Mouse (Mus musculus) lung, adult 10 weeks (tissue): Measurements from ENCODE around the gene Dnajb7. TPM values are rescaled to one million over a fixed set of nuclear protein-coding genes. Genes with fewer than 3 reads are reported as not detected.

Source experiments
- polyA plus RNA-seq: library from polyadenylated mRNA; stranded (reverse); fragments of 350-450 nt; fragmentation: Illumina TruSeq; extraction: RNeasy Lipid Tissue Mini Kit (QIAGEN cat#74804); gene quantifications from one replicate; pipeline ENCODE4 v1.2.3, GENCODE M21; 2014; ENCODE audit warnings: low read depth, low replicate concordance; ENCODE audit not compliant: insufficient read depth

The Dnajb7 gene
- polyA plus RNA-seq, result not detected

DNA sequence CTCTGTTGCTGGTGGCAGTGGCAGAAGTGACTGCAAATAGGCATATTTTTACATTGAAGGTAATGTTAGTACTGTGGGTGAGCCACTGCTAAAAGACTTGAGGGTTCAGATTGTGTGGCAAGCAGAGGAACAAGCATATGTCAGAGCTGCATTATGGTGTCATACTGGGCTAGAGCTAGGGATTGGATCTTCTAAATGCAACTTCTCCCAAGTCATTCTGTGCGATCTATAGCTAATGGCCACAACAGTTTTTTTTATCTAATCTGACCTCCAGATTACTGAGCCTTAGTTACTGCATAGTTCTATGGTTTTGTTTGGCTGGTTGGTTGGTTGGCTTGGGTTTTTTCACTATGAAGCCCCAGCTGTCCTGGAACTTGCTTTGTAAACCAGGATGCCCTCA lies at the start of gene Dnajb7:
TSS of gene Dnajb7 (minus strand) at position 101 of the 400 bp plus-strand sequence.

DNA sequence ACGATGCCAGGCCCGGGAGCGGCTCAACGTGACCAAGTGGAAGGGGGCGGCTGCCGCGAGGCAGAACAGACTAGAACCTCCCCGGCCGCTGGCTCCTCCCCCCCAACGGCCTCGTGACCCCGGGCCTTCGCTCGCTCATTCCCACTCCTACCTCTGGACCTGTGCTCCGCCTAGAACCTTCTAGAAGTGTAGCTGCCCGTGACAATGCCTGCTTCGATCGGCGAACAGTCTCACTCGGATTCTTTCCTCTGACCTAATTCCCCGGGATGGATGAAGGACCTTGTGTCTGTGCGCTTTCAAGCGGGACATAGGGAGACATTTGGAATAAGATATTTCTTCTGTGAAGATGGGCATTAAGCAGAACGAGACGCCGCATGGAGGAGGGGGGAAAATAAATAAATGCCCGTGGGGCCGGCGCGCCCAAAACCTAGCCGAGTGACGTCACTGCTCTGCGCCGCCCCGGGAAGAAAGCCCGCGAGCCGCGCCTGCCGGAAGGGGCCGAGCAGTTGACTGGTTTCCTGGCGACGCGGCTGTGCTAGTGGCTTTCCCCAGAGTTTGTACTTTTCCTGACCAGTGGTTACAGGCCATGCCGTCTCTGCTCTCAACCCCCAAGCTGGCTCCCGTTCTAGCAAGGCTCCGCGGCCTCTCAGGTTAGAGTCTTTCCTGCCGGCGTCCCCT lies 8.3 kb downstream of the Dnajb7 start, which contains the start of the genes St13 and Xpnpep3:
TSS of gene St13 (minus strand) at position 440 of the 678 bp plus-strand sequence.
TSS of gene Xpnpep3 (plus strand) at position 501 of the 678 bp plus-strand sequence.

DNA sequence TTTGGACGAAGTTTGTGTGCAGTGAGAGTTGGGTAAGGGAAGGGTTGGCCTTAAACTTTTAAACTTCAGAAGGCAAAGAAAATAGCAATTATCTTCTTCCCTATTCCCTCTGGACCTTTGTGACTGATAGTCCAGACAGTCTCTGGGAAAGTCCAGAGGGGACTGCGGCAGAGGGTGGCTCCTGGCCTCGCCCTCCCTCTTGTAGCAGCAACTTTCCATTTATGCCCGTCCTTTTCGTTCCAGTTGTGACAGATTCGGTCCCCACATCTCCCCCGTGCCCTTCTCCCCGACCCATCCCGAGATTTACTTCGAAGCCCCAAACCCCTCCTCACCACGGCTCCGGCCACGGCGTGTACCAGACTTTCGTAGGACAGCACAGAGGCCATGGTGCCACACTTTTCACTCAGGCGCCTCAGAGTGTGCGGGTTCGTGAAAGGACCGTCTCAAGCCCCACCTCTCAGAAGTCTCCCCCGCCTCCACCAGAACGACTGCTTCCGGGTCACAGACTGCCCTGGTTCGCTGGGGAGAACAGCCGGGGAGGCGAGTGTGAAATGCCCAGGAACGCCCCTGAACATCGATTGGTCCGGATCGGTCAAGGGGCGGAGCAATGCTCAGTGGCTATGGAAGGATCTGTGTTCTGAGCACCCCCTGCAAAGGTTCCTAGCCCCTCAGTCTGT lies 47.6 kb downstream of the Dnajb7 start, which contains the start of gene Slc25a17:
TSS of gene Slc25a17 (minus strand) at position 468 of the 677 bp plus-strand sequence.

Other genes with a start within 250 kb of the Dnajb7 start
- gene Mrtfa, start 217.5 kb downstream of the Dnajb7 start, polyA plus RNA-seq, result 9.0 TPM
- 0.34 TPM for gene Mchr1, start 172.8 kb downstream of the Dnajb7 start, polyA plus RNA-seq
- gene Slc25a17, start 47.5 kb downstream of the Dnajb7 start, polyA plus RNA-seq, result 50.2 TPM
- gene St13, start 8.2 kb downstream of the Dnajb7 start, polyA plus RNA-seq, result 44.8 TPM
- 3.0 TPM for gene Xpnpep3, start 8.2 kb downstream of the Dnajb7 start, polyA plus RNA-seq
- 146 TPM for gene Rbx1, start 58.0 kb upstream of the Dnajb7 start, polyA plus RNA-seq
- 7.2 TPM for gene Ep300, start 177.1 kb upstream of the Dnajb7 start, polyA plus RNA-seq